Mouse (Mus musculus) small intestine, adult 10 weeks (tissue): ENCODE measurements around the gene Fam110c. TPM values are rescaled to one million over a fixed set of nuclear protein-coding genes. Genes with fewer than 3 reads are reported as not detected.

Experiments
- polyA plus RNA-seq: library from polyadenylated mRNA; stranded (reverse); fragments of 350-450 nt; fragmentation: Illumina TruSeq; extraction: RNeasy Lipid Tissue Mini Kit (QIAGEN cat#74804); gene quantifications from one replicate; pipeline ENCODE4 v1.2.3, GENCODE M21; 2014; ENCODE audit warnings: low replicate concordance

Gene Fam110c
- polyA plus RNA-seq: 44.2 TPM

DNA sequence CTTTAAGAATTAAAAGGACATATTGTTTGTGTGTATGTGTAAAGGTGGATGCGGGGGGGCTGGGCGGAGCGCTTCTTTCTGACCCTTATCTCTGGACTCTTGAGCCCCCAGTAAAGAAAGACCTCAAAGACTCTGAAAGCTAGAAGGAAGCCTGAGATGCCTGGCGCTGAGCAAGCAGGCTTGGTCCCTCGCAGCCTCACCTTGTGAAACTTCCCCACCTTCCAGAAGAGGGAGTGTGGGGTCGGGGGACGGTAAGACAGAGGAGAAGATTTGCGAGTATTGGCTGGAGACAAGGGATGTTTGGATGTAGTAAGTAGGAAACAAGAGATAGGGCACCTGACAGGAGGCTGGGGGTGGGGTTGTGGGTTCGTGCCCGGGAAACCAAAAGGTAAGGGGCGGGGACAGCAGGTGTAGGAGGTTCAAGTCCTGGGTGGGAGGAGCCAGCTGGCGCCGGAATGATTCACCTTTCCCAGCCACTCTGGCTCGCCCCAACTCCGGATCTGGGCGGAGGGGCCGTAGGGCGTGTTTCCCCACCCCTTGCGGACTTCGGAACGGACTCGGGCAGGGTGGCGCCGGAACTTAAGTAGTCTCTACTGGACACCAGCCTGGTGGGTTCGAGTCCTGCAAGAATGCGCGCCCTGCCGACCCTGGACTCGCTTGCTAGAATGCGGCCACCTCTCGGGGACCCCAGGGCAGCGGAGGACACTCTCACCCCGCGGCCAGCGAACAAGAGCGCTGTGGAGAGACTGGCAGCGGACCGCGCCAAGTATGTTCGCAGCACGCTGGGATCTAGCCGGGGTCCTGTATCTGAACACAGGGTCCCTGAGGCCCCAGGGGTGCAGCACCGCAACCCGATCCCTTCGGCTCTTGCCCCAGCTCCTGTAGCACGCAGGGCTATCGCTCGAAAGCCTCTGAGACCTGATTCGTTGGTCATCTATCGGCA, at the start of gene Fam110c:
TSS of gene Fam110c (plus strand) at position 450 of the 943 bp plus-strand sequence.

Other genes starting within 250 kb of the Fam110c start
- gene Alkal2, start 189.5 kb upstream of the Fam110c start, polyA plus RNA-seq: 0.56 TPM
- 78.7 TPM for gene Acp1, start 162.3 kb upstream of the Fam110c start, polyA plus RNA-seq
- 73.4 TPM for gene Sh3yl1, start 162.2 kb upstream of the Fam110c start, polyA plus RNA-seq
- gene Gm6993, start 166.9 kb downstream of the Fam110c start, polyA plus RNA-seq: not detected
- gene Lamb1, start 191.4 kb downstream of the Fam110c start, polyA plus RNA-seq: 13.6 TPM